Mouse (Mus musculus) ZHBTc4 (cell line): ENCODE data around the gene Lrrc8d.
"Not testable (repeated sequence)": the region's sequence is repeated elsewhere in the genome, so short reads cannot be mapped to it uniquely, and the experiment has no call there.

ENCODE experiments used
- DNase-seq: peaks from one replicate; pipeline ENCODE4 v3.0.0-alpha.2; 2011; ENCODE audit warnings: low read depth, low spot score

Lrrc8d gene

GRCm38 (mm10) chr5:105684861-105685600 is 14.7 kb upstream of the Lrrc8d start:
- DNase-seq: peak; percentile 92

GRCm38 (mm10) chr5:105685780-105686305 is 13.9 kb upstream of the Lrrc8d start:
- not testable (repeated sequence) for DNase-seq

DNA sequence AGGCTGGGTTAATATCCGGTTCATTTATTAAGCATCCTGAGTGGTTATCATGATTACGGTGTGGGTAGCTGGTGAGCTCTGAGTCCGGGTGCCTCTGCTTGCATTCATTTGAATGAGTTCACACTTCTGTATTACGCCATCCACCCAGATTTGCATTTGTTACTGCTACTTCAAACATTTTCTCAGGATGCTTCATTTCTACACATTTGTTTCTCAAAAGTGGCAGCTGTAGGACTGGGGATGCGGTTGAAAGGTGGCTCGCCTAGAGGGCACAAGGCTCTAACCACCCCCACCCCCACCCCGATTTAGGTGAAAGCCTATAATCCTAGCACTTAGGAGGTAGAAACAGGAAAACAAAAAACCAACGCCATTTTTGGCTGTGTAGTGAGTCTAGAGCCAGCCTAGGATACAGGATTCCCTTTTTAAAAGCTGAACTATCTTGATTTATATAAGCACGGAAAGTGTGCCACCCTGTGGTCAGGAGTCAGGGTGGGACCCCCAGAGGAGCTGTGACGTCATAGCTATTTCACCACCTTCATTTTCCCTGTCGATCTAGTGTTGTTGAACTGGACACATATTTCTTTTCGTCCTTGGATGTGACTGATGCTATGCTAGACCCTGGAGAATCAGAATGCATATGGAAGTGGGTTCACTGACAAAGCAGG is 13.3 kb upstream of the Lrrc8d start:
- DNase-seq: no peak

DNA sequence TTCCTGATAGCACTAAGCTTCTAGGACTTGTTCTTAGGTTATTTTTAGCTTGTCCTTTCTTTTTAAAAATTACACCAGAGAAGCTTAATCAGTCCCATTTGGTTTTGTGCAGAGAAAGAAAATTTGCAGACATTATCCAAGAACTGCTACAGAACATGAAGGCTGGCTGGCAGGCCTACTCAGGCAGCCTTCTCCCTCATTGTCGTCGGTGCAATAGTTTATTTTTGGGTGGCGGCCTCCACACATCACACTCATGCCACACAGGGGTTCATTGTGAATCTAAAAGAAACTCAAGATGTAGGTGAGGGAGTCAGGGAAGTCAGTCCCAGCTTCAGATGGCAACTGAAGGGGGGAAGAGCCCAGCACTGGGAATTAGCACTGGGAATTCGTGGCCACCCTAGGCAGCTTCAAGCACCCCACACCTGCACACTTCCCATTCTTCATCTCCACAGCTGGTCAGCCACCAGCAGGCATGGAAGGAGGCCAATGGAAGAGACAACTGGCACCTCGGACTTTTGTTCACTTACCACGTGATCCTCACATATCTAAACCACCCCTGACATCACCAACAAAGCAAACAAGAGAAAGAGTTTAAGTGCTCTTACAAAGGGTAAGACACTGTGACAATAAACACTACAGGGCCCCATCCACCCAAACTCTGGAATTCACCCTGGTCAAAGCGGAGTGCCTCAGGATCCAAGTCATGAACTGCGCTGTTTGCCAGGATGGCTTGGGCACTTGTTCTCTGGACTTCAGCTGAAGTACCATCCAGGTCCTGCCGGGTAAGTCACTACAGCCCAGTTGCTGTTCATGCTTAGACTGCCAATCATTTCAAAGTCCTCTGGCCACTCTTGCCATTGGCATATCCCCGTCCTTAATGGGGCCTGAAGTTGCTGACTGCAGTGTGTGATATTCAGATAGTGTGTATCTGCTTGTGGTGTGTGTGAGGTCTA is 9.0 kb upstream of the Lrrc8d start:
- no peak for DNase-seq

GRCm38 (mm10) chr5:105691645-105692044 is 8.1 kb upstream of the Lrrc8d start:
- DNase-seq: peak; percentile 55

DNA sequence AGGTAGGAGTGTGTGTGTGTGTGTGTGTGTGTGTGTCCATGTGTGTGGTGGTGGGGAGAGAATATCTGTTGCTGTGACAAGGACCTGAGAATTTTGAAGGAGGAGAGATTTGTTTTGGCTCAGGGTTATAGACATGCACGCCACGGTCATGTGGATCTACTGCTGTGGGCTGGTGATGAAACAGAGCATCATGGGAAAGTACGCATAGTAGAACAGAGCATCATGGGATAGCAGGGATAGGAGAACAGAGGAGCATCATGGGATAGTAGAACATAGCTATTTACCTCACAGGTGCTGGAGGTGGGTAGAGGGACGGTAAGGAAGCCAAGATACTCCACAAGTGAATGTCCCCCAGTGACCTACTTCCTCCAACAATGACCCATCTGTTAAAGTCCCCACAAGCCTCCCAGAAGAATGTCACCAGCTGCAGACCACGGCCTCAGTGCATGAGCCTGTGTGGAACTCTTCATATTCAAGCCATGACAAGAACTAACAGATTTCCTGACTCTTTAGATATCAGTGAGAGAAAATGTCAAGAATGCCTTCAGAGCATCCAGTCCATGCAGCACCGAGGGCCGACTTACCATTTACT is 5.3 kb upstream of the Lrrc8d start:
- DNase-seq: no peak

DNA sequence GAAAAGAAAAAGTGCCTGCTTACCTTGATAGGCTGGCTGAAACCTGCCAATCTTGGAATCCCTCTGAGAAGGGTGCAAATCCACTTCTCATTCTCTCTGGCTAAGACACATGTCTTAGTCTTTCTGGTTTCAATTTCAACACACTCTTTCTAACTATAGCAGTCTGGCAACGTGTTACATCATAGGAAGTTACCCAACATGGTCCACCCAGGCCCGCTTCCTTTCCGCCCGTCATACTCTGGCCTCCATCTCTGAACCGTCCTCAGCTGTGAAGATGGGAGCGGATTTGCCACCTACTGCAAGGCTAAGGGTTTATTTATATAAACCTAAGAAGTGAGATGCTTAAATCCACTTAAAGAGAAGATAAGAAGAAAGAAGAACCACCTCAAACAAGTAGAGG is 3.7 kb upstream of the Lrrc8d start:
- DNase-seq: no peak

DNA sequence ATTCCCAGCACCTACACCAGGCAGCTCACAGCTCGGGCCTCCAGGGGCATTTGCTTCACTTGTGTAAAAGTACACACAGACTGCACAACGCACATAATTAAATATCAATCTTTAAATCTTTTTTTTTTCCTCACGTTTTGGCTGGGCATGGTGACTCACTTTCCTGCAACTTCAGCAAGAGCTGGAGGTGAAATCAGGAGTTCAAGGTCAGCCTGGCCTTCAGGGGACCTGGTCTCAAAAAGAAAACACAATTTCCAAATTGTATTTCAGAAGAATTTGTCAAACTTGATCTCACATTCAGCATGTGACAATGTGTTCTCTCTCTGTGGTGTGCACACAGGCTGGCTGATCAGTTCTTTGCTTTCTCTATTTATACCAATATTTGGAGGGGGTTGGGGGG is 1.9 kb upstream of the Lrrc8d start:
- no peak for DNase-seq

GRCm38 (mm10) chr5:105698694-105699093 is 1.1 kb upstream of the Lrrc8d start:
- peak; percentile 91 for DNase-seq

- DNase-seq: peak; percentile 95
These were observed 492 bp downstream of the Lrrc8d start for GRCm38 (mm10) chr5:105700070-105700851.

GRCm38 (mm10) chr5:105701326-105701725 is 1.6 kb downstream of the Lrrc8d start:
- DNase-seq: no peak

DNA sequence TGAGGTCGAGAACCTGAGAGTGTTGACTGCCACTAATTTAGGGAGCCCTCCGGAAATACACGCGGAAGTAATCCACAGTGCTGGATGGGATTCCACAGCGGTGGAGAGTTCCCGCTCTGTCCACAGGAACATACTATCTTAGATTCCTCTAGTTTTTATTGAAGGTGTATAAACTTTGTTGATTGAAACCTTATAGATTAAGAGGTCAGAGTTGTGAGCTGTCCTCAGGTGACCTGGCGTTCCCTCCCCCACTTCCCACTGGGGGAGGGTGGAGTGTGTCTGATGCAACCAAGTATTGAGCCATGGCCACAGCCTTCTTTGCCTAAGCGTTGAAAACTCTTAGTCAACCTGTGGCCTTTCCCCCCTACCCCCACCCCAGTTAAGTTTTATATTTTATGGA is 2.1 kb downstream of the Lrrc8d start:
- no peak for DNase-seq

- DNase-seq: no peak
These were observed 3.0 kb downstream of the Lrrc8d start for GRCm38 (mm10) chr5:105702580-105703285.

DNA sequence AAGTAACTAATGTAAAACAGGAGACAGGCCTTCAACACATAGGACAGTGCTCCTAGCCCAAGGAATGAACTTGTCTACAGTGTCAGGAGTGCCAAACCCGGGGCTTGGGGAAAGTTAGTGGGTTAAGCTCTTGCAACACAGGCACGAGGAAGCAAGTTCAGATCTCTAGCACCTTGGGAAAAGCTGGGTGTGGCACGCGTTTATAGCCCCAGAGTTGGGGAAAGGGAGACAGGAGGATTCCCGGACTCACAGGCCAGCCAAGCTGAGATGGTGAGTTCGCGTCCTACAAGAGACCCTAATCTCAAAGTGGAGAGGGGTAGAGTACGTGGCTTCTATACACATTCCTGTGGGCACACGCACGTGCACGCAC is 3.5 kb downstream of the Lrrc8d start:
- DNase-seq: no peak

DNA sequence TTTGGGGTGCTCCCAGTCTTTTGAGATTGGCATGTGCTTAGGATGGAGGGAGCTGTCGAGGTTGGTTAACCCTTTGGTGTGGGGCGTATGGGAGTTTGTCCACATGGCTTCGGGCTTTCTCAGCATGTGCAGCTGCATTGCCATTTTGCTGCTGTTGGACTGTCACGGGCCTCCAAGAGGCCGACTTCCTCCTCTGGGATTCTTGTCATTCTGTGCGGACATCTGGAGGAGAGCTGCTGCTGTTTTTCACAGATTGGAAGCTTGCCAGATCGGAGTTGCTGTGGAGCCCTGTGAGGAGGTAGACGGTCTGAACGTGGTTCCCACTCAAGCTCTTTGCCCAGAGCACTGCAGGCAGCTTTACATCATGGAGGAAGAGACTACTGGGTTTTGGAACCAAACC is 4.8 kb downstream of the Lrrc8d start:
- no peak for DNase-seq

DNA sequence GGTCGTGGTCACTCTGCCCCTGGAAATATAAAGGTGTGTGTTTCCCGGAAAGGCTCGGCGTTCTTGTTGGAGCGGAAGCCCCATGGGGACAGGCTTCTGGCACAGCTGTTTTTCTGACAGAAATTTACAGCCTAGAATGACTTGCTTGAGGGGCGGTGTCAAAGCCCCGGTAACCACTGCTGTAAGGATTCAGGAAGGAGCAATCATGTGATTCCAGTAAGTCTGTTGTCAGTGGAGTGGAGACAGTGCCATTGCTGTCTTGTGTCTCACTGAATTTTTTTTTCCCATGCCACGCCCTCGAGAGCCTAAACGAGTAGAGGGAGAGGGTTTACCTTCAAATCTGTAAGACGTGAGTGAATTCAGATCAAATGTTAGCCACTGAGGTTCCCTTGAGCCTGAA is 6.9 kb downstream of the Lrrc8d start:
- DNase-seq: peak; percentile 56

- DNase-seq: no peak
These were observed 8.5 kb downstream of the Lrrc8d start for GRCm38 (mm10) chr5:105708276-105708675.

DNA sequence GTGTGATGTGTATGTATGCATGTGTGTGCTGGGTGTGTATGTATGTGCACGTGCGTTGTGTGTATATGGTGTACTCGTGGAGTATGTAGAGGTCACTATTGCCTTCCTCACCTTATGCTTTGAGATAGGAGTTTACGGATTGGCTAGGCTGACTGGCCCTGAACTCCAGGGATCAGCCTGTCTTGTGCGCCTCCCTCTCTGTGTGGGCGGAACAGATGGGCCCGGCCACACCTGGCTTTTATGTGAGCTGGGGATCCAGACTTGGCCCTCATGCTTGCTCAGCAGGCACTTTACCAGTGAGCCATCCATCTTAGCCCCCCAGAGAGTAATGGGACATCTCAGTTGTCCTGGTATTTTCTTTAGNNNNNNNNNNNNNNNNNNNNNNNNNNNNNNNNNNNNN is 10.7 kb downstream of the Lrrc8d start:
- no peak for DNase-seq

DNA sequence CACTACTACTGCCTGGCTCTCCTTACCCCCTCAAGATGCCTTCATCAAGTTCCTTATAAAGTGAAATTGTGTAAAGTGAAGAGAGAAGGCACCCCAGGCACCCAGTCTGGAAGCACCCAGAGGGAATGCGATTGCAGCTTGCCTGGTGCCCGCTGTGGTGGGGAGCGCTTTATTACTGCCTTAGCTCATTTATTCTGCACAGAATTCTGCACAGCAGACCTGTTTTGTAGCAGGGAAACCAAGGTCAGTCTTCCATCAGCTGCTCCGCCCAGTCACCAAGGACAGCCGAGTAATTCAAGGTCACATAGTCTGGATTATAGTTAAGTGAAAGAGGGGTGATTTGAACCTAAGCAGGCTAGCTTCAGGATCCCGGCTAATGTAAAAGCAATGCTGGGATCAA is 14.7 kb downstream of the Lrrc8d start:
- peak; percentile 34 for DNase-seq

- DNase-seq: no peak
These were observed 15.3 kb downstream of the Lrrc8d start for GRCm38 (mm10) chr5:105715095-105715494.
